Mouse (Mus musculus): ENCODE results near the gene Tenm2. TPM values are rescaled to one million over a fixed set of nuclear protein-coding genes. Genes with fewer than 3 reads are reported as not detected.

Tenm2 gene
- total and polyA plus RNA-seq, 3 experiments: 0.08 to 0.14 (median 0.12) TPM

DNA sequence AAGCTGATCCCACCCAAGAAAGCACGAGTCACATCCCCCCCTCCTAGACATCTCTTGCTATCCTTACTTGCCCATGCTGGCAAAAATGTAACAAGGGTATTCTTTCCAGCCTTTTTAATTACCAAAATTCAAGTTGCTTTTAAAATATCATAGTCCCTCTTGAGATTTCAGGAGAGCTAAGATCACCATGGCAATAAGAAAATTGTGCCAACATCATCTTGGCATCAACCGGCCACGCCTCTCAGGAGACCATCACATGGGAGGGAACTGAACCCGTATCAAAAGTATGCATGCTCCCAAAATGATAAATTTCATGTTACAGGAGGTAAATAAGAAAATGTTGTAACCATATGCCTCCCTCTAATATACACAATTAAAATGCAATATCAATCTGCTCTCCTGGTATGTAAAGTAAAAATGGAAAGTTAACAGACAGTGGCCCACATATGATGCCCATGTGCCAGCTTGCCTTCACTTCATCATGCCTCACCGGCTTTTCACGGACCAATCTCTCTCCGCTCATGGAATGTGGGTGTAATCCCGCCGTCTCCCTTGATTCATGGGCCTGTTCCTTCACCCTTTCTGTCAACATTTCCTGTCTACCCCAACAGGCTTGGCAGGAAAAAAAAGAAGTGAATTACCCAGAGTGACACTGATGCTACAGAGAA is 582.0 kb downstream of the Tenm2 start:
- Histone ChIP-seq H3K9ac (ENCODE audit: low read depth, low read length) (no peak overlapping the region), H3K4me3 (no peak overlapping the region), H3K27me3 (ENCODE audit: control insufficient read depth, insufficient read depth, low read length) (no peaks in the 10 kb centered on the region), H3K79me2 (replicated peaks; ENCODE audit: control insufficient read depth, insufficient read depth, low read length) (no peaks in the 10 kb centered on the region), H3K4me1 (ENCODE audit: control insufficient read depth, insufficient read depth, low read length) (no peaks in the 10 kb centered on the region), H3K27ac (no peak overlapping the region), H3K36me3 (ENCODE audit: control insufficient read depth, insufficient read depth, low read length) (no peaks in the 10 kb centered on the region)
- no peak for DNase-seq
- no peak for TF ChIP-seq EP300 (IDR thresholded peaks at IDR 0.05; ENCODE audit: insufficient read depth, low read depth, low read length)
- TF ChIP-seq CTCF (IDR thresholded peaks at IDR 0.05): no peak
- no peak for TF ChIP-seq POLR2A (IDR thresholded peaks at IDR 0.05; ENCODE audit: insufficient read depth, low read depth, low read length)
- intact Hi-C loops (cut with DNase I): no loop called here
- 73% methylated on average over 9 of the region's 9 CpGs for WGBS

DNA sequence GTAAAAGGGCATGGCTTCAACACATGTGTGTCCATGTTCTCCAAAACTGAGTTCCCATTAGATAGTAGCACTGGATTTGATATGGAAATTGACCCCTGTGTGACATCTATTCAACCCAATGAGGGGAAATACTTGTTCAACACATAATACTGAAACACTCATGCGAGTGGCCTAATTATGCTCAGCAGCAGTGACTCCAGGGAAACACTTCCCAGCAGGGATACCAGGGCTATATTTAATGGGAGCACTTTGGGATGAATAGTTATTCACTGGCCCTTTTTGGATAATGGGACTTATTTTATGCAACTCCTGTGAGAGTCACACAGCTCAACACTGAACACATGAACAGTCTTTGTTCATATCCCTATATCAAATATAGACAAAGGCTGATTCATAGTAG is 588.6 kb downstream of the Tenm2 start:
- Histone ChIP-seq H3K9ac (ENCODE audit: low read depth, low read length) (no peak overlapping the region), H3K4me1 (ENCODE audit: control insufficient read depth, insufficient read depth, low read length) (no peaks in the 10 kb centered on the region), H3K27me3 (ENCODE audit: control insufficient read depth, insufficient read depth, low read length) (no peaks in the 10 kb centered on the region), H3K27ac (no peak overlapping the region), H3K4me3 (no peak overlapping the region), H3K79me2 (replicated peaks; ENCODE audit: control insufficient read depth, insufficient read depth, low read length) (no peaks in the 10 kb centered on the region), H3K36me3 (ENCODE audit: control insufficient read depth, insufficient read depth, low read length) (no peaks in the 10 kb centered on the region)
- TF ChIP-seq POLR2A (IDR thresholded peaks at IDR 0.05; ENCODE audit: insufficient read depth, low read depth, low read length) (no peak), CTCF (IDR thresholded peaks at IDR 0.05) (no peak), EP300 (IDR thresholded peaks at IDR 0.05; ENCODE audit: insufficient read depth, low read depth, low read length) (no peak)
- DNase-seq: no peak
- intact Hi-C loops (cut with DNase I): no loop called here
- WGBS: 89% methylated on average over 1 of the region's 1 CpGs

DNA sequence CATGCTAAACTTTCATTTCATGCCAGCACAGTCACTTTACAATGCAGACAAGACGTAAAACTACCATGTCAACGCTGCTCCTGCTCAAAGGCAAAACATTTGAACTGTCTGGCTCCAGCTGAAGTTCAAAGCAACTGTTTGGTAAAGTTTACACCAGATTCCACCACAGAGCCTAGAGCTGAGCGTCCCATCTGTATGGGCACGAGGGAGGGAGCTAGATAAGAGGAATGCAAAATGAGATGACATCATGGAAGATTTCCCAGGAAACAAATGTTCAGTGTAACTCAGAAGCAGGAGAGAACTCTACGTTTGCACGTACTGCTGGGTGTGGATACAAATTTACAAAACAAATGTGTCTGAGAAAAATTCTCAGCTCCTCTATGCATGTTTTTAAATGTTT is 600.7 kb downstream of the Tenm2 start:
- TF ChIP-seq POLR2A (IDR thresholded peaks at IDR 0.05; ENCODE audit: insufficient read depth, low read depth, low read length): no peak
- TF ChIP-seq CTCF (IDR thresholded peaks at IDR 0.05): no peak
- no peak for TF ChIP-seq EP300 (IDR thresholded peaks at IDR 0.05; ENCODE audit: insufficient read depth, low read depth, low read length)
- H3K27me3 ChIP-seq (ENCODE audit: control insufficient read depth, insufficient read depth, low read length): no peaks in the 10 kb centered on the region
- H3K4me1 ChIP-seq (ENCODE audit: control insufficient read depth, insufficient read depth, low read length): no peaks in the 10 kb centered on the region
- no peak overlapping the region for H3K9ac ChIP-seq (ENCODE audit: low read depth, low read length)
- DNase-seq: no peak
- H3K79me2 ChIP-seq (replicated peaks; ENCODE audit: control insufficient read depth, insufficient read depth, low read length): no peaks in the 10 kb centered on the region
- 19% methylated on average over 6 of the region's 6 CpGs for WGBS
- H3K27ac ChIP-seq: no peak overlapping the region
- intact Hi-C loops (cut with DNase I): no loop called here
- H3K36me3 ChIP-seq (ENCODE audit: control insufficient read depth, insufficient read depth, low read length): no peaks in the 10 kb centered on the region
- H3K4me3 ChIP-seq: no peak overlapping the region

DNA sequence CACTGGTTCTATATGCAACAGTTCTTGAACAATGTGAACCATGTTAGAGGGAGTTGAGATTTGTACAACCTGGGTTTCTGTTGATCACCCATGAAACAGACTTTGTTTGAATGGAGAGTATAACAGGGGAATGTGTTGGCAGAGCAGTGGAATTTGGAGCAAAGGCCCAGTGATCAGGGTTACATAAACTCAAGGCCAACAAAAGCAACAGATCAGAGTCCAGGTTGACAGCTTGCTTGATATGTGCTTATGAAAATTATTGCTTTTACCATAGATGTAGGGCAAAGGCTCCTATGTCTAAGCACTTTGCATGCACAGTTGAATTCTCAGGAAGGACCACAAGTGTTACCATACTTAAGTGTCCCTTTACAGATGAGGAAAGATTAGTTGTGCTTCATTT is 603.6 kb downstream of the Tenm2 start:
- no peak for DNase-seq
- Histone ChIP-seq H3K4me1 (ENCODE audit: control insufficient read depth, insufficient read depth, low read length) (no peaks in the 10 kb centered on the region), H3K4me3 (no peak overlapping the region), H3K9ac (ENCODE audit: low read depth, low read length) (no peak overlapping the region), H3K27ac (no peak overlapping the region), H3K36me3 (ENCODE audit: control insufficient read depth, insufficient read depth, low read length) (no peaks in the 10 kb centered on the region), H3K79me2 (replicated peaks; ENCODE audit: control insufficient read depth, insufficient read depth, low read length) (no peaks in the 10 kb centered on the region), H3K27me3 (ENCODE audit: control insufficient read depth, insufficient read depth, low read length) (no peaks in the 10 kb centered on the region)
- TF ChIP-seq EP300 (IDR thresholded peaks at IDR 0.05; ENCODE audit: insufficient read depth, low read depth, low read length): no peak
- intact Hi-C loops (cut with DNase I): no loop called here

DNA sequence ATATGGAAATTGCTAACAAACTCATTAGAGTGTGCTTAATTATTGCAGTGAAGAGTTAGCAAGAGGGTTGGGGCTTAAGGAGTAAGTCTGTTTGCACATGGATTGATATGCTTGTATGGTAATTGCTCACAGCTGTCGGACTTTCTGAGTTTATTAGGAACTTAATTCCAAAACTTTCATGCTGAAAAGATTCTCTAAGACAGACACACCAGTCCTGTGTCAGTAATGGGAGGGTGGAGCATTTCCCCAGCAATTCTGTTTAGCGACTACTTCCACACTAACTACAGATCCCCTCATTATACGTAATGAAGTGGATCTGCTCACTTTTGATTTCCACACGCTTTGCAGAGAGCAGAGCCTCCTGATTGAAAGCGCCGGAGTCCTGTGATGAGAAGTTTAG is 622.0 kb downstream of the Tenm2 start:
- no peak overlapping the region for H3K27ac ChIP-seq
- TF ChIP-seq CTCF (IDR thresholded peaks at IDR 0.05) (no peak), POLR2A (IDR thresholded peaks at IDR 0.05; ENCODE audit: insufficient read depth, low read depth, low read length) (no peak), EP300 (IDR thresholded peaks at IDR 0.05; ENCODE audit: insufficient read depth, low read depth, low read length) (no peak)
- 83% methylated on average over 6 of the region's 6 CpGs for WGBS
- intact Hi-C loops (cut with DNase I): no loop called here
- no peak overlapping the region for H3K4me3 ChIP-seq
- H3K79me2 ChIP-seq (replicated peaks; ENCODE audit: control insufficient read depth, insufficient read depth, low read length): no peaks in the 10 kb centered on the region
- DNase-seq: no peak
- H3K27me3 ChIP-seq (ENCODE audit: control insufficient read depth, insufficient read depth, low read length): no peaks in the 10 kb centered on the region
- no peak overlapping the region for H3K9ac ChIP-seq (ENCODE audit: low read depth, low read length)
- no peaks in the 10 kb centered on the region for H3K4me1 ChIP-seq (ENCODE audit: control insufficient read depth, insufficient read depth, low read length)
- H3K36me3 ChIP-seq (ENCODE audit: control insufficient read depth, insufficient read depth, low read length): no peaks in the 10 kb centered on the region

DNA sequence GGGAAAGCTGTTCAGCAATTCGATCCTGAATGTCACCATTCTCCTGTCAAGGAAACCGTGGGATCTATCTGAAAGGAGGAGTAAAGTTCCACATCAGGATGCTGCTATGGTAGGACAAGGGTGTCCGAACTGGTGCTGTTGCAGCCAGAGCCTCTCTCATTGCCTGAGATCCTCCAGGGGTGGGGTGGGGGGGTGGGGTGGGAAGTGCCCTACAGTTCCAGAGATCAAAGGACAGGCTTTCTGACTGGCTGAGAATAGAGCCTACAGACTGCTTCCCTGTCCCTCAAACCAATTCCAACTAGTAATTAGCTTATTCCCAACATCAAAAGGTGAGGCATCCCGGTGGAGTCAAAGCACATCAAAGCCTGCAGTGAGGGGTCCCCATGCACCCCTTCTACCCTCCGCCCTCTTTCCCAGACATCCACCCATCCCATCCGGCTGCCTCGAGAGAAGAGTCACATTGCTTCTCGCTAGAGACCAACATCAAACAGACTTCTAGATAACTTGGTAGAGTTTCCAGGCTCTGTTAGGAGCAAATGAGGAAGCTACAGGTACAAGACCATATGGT is 630.9 kb downstream of the Tenm2 start:
- DNase-seq: no peak
- Histone ChIP-seq H3K27me3 (ENCODE audit: control insufficient read depth, insufficient read depth, low read length) (no peaks in the 10 kb centered on the region), H3K4me1 (ENCODE audit: control insufficient read depth, insufficient read depth, low read length) (no peaks in the 10 kb centered on the region), H3K9ac (ENCODE audit: low read depth, low read length) (no peak overlapping the region), H3K27ac (no peak overlapping the region), H3K4me3 (no peak overlapping the region), H3K79me2 (replicated peaks; ENCODE audit: control insufficient read depth, insufficient read depth, low read length) (no peaks in the 10 kb centered on the region), H3K36me3 (ENCODE audit: control insufficient read depth, insufficient read depth, low read length) (no peaks in the 10 kb centered on the region)
- no peak for TF ChIP-seq CTCF (IDR thresholded peaks at IDR 0.05)
- no peak for TF ChIP-seq POLR2A (IDR thresholded peaks at IDR 0.05; ENCODE audit: insufficient read depth, low read depth, low read length)
- no peak for TF ChIP-seq EP300 (IDR thresholded peaks at IDR 0.05; ENCODE audit: insufficient read depth, low read depth, low read length)
- intact Hi-C loops (cut with DNase I): no loop called here
- 43% methylated on average over 8 of the region's 8 CpGs for WGBS
